Mouse (Mus musculus) ES-Bruce4 (cell line): ENCODE results near the gene 2200002D01Rik.

Experiments used
- CTCF ChIP-seq: IDR thresholded peaks from one replicate; pipeline ENCODE4 v1.8.1; 2011; ENCODE audit warnings: low read depth, low read length
- POLR2A ChIP-seq: IDR thresholded peaks from one replicate; pipeline ENCODE4 v1.8.1; 2011; ENCODE audit warnings: low read length; ENCODE audit not compliant: insufficient read depth

DNA sequence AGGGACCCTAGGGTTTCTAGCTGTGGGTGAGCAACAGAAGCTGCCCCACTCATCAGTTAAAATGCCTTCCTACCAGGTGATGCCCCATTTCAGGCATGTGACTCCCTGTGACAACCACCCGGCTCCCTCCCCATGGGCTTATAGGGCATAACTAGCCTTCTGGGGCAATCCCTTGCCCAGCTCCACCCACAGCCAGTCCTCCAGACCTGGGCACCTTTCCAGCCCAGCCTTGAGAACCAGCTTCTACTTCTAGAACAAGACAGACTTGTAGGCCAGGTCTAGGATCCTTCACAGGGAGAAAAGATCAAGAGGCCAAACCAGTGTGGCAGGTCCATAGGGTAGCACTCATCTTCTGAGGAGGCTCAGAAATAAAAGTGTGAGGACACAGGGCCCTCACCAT is 9.1 kb upstream of the 2200002D01Rik start:
- no peak for TF ChIP-seq CTCF
- no peak for TF ChIP-seq POLR2A
